8 mouse cellular contexts compared by ENCODE assay signal in the genomic region with DNA sequence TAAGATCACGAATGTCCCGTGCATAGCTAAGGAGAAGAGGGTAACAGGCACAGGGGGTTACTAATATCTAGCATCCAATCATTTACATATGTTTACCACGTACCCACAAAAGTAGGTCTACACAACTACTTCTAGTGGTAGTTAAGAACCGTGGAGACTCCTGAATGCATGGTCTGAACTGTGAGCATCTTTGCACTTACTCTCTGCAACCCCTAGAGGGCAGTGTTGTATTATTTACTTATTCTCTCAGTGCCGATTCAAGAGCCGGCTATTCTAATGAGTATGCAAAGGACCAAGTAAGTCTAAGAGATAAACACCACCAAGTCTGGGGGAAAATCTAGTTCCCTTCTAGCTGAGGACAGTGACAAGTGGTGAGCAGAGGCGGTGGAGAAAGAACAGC. TPM values are rescaled to one million over a fixed set of nuclear protein-coding genes. Genes with fewer than 3 reads are reported as not detected.
DNase-seq lines count a peak whose midpoint lies in the region; ATAC-seq and TF ChIP-seq lines count a peak whose summit lies in the region.

No protein-coding gene starts in this region.

- H3K9me3 ChIP-seq in heart, embryonic 10.5 days, result no peaks in the 10 kb centered on the region
- H3K9me3 ChIP-seq in forebrain, postnatal 0 days (ENCODE audit: low read length), result no peaks in the 10 kb centered on the region
- H3K9me3 ChIP-seq in kidney, postnatal 0 days (replicated peaks; ENCODE audit: low read length), result no peaks in the 10 kb centered on the region

- WGBS in heart, embryonic 10.5 days, result 15% methylated on average over 7 of the region's 7 CpGs
- WGBS in forebrain, postnatal 0 days, result 11% methylated on average over 7 of the region's 7 CpGs
- 11% methylated on average over 7 of the region's 7 CpGs for WGBS in kidney, postnatal 0 days

- no peaks in the 10 kb centered on the region for H3K79me3 ChIP-seq in C2C12 (ENCODE audit: low read depth)

- H3K27ac ChIP-seq in heart, embryonic 10.5 days, result no peak overlapping the region
- H3K27ac ChIP-seq in forebrain, postnatal 0 days (ENCODE audit: low read depth, low read length), result no peak overlapping the region
- no peak overlapping the region for H3K27ac ChIP-seq in kidney, postnatal 0 days

- H3K4me2 ChIP-seq in forebrain, postnatal 0 days (ENCODE audit: low read depth), result no peak overlapping the region
- no peak overlapping the region for H3K4me2 ChIP-seq in kidney, postnatal 0 days (ENCODE audit: low read length)

- H3K36me3 ChIP-seq in heart, embryonic 10.5 days, result no peaks in the 10 kb centered on the region
- H3K36me3 ChIP-seq in C2C12 (ENCODE audit: control insufficient read depth, insufficient read depth), result no peaks in the 10 kb centered on the region
- no peaks in the 10 kb centered on the region for H3K36me3 ChIP-seq in forebrain, postnatal 0 days (ENCODE audit: insufficient read depth)
- no peaks in the 10 kb centered on the region for H3K36me3 ChIP-seq in kidney, postnatal 0 days (ENCODE audit: insufficient read depth, low read length)

- peak; percentile 16 for TF ChIP-seq CTCF in C2C12 (IDR thresholded peaks at IDR 0.05; ENCODE audit: control insufficient read depth, insufficient read depth, insufficient read length)
- peak; percentile 88 for TF ChIP-seq CTCF in forebrain, postnatal 0 days (IDR thresholded peaks at IDR 0.05; ENCODE audit: low read depth)
- peak; percentile 91 for TF ChIP-seq CTCF in kidney, postnatal 0 days (IDR thresholded peaks at IDR 0.05; ENCODE audit: low read depth)

- no peak overlapping the region for H3K4me3 ChIP-seq in heart, embryonic 10.5 days
- no peak overlapping the region for H3K4me3 ChIP-seq in C2C12 (ENCODE audit: insufficient read depth, poor library complexity, severe bottlenecking)
- H3K4me3 ChIP-seq in forebrain, postnatal 0 days (ENCODE audit: low read depth, low read length), result no peak overlapping the region
- H3K4me3 ChIP-seq in kidney, postnatal 0 days (replicated peaks; ENCODE audit: low read depth, low read length), result no peak overlapping the region

- H3K9ac ChIP-seq in forebrain, postnatal 0 days, result no peak overlapping the region
- H3K9ac ChIP-seq in kidney, postnatal 0 days (ENCODE audit: low read depth, low read length), result no peak overlapping the region

- peak; percentile 89 for ATAC-seq in forebrain, postnatal 0 days
- ATAC-seq in kidney, postnatal 0 days (replicated peaks; ENCODE audit: low FRiP score, low read depth), result no peak; the same call in 1 of the 2 replicates

- peak; percentile 66 for DNase-seq in heart, adult 11 months
- DNase-seq in heart, embryonic 10.5 days (ENCODE audit: low spot score), result no peak
- DNase-seq in brain, embryonic 18.5 days (ENCODE audit: low read depth, low spot score), result peak; percentile 50
- DNase-seq in forebrain, postnatal 0 days, result peak; percentile 83
- peak; percentile 90 for DNase-seq in kidney, postnatal 0 days (ENCODE audit: low spot score)
- DNase-seq in mesoderm, embryonic 11.5 days (ENCODE audit: low read depth, low spot score), result peak; percentile 79
- DNase-seq in testis, postnatal 14 days (ENCODE audit: low spot score), result no peak

- H3ac ChIP-seq in C2C12 (ENCODE audit: control insufficient read depth, insufficient read length, low read depth), result no peak overlapping the region

- H3K4me1 ChIP-seq in heart, embryonic 10.5 days, result peaks cover 8% of the 10 kb centered on the region; the same call in 1 of the 2 replicates
- no peaks in the 10 kb centered on the region for H3K4me1 ChIP-seq in forebrain, postnatal 0 days (ENCODE audit: insufficient read depth)
- H3K4me1 ChIP-seq in kidney, postnatal 0 days (replicated peaks; ENCODE audit: insufficient read depth, low read length), result no peaks in the 10 kb centered on the region

- H3K79me2 ChIP-seq in C2C12 (ENCODE audit: control insufficient read depth, insufficient read depth), result no peaks in the 10 kb centered on the region

- H3K27me3 ChIP-seq in heart, embryonic 10.5 days (ENCODE audit: insufficient read depth, poor library complexity, severe bottlenecking), result peaks cover 32% of the 10 kb centered on the region; the same call in 1 of the 2 replicates
- H3K27me3 ChIP-seq in C2C12 (ENCODE audit: control insufficient read depth, insufficient read depth, insufficient read length), result peaks cover 65% of the 10 kb centered on the region
- no peaks in the 10 kb centered on the region; the same call in none of the 2 replicates for H3K27me3 ChIP-seq in forebrain, postnatal 0 days (ENCODE audit: insufficient read depth, low read length)
- H3K27me3 ChIP-seq in kidney, postnatal 0 days (ENCODE audit: insufficient read depth, low read length), result no peaks in the 10 kb centered on the region

TF ChIP-seq in C2C12, 6 proteins besides CTCF, POLR2A, EP300 and RAD21:
- no peak for TF ChIP-seq MYOD1 (IDR thresholded peaks at IDR 0.05; ENCODE audit: control insufficient read depth, insufficient read length, low read depth)
- TF ChIP-seq MYOG (IDR thresholded peaks at IDR 0.05; ENCODE audit: control insufficient read depth, extremely low read depth, insufficient read length), result no peak
- no peak for TF ChIP-seq CEBPB (IDR thresholded peaks at IDR 0.05; ENCODE audit: low read depth)
- TF ChIP-seq USF1 (IDR thresholded peaks at IDR 0.05; ENCODE audit: low read depth), result no peak
- no peak for TF ChIP-seq MAX (IDR thresholded peaks at IDR 0.05)
- TF ChIP-seq FOSL1 (IDR thresholded peaks at IDR 0.05; ENCODE audit: insufficient read depth, low read length, poor library complexity, severe bottlenecking), result no peak
TF ChIP-seq in C2C12: peak in this region for 0.

RNA-seq across cellular contexts. Expression of a gene that starts 12.7 kb away (rescaled TPM):
- not detected in 2 replicates for polyA plus RNA-seq in heart, embryonic 10.5 days (2016; fragmentation: Nextera tagmentation; extraction: Ambion mirVana)
- not detected for polyA plus RNA-seq in C2C12 (2012; fragmentation: generic; extraction: Trizol)
- total RNA-seq in forebrain, postnatal 0 days (2014; rRNA removed), result 0.92 TPM in 1 of 2 replicates, not detected in the other
- polyA plus RNA-seq in forebrain, postnatal 0 days (2015; fragmentation: Nextera tagmentation; extraction: Ambion mirVana), result 0.36 and 0.88 TPM in 2 replicates
- polyA plus RNA-seq in kidney, postnatal 0 days (2015; fragmentation: Nextera tagmentation; extraction: Ambion mirVana), result not detected in 2 replicates

RNA-seq across cellular contexts. Expression of a gene that starts 58.4 kb away (rescaled TPM):
- polyA plus RNA-seq in heart, embryonic 10.5 days (2016; fragmentation: Nextera tagmentation; extraction: Ambion mirVana), result 38.0 and 54.3 TPM in 2 replicates
- 8.4 TPM for polyA plus RNA-seq in C2C12 (2012; fragmentation: generic; extraction: Trizol)
- 34.8 and 61.6 TPM in 2 replicates for total RNA-seq in forebrain, postnatal 0 days (2014; rRNA removed)
- polyA plus RNA-seq in forebrain, postnatal 0 days (2015; fragmentation: Nextera tagmentation; extraction: Ambion mirVana), result 85.9 and 94.3 TPM in 2 replicates
- 15.2 and 18.4 TPM in 2 replicates for polyA plus RNA-seq in kidney, postnatal 0 days (2015; fragmentation: Nextera tagmentation; extraction: Ambion mirVana)

Comparison
In these comparisons a context has a peak if more than half of its experiments do, and no peak if none do; other contexts are left out.
1. DNase-seq: peak in heart, adult 11 months (single experiment), brain, embryonic 18.5 days (single experiment), forebrain, postnatal 0 days (single experiment), kidney, postnatal 0 days (single experiment) and mesoderm, embryonic 11.5 days (single experiment); none in heart, embryonic 10.5 days (single experiment) and testis, postnatal 14 days (single experiment).
2. CTCF ChIP-seq: peak in every context shown above with its lines; median percentile 91 in kidney, postnatal 0 days; 88 in forebrain, postnatal 0 days; 16 in C2C12.